Mouse (Mus musculus) cerebellum, postnatal 36 days (tissue): ENCODE results near the gene Hnrnpc.

ENCODE experiments used
- DNase-seq, 2 experiments: peaks; one replicate each; pipeline ENCODE4 v3.0.0; 2021 to 2022; ENCODE audit warnings: mixed read lengths in 2 of 2

Hnrnpc gene

DNA sequence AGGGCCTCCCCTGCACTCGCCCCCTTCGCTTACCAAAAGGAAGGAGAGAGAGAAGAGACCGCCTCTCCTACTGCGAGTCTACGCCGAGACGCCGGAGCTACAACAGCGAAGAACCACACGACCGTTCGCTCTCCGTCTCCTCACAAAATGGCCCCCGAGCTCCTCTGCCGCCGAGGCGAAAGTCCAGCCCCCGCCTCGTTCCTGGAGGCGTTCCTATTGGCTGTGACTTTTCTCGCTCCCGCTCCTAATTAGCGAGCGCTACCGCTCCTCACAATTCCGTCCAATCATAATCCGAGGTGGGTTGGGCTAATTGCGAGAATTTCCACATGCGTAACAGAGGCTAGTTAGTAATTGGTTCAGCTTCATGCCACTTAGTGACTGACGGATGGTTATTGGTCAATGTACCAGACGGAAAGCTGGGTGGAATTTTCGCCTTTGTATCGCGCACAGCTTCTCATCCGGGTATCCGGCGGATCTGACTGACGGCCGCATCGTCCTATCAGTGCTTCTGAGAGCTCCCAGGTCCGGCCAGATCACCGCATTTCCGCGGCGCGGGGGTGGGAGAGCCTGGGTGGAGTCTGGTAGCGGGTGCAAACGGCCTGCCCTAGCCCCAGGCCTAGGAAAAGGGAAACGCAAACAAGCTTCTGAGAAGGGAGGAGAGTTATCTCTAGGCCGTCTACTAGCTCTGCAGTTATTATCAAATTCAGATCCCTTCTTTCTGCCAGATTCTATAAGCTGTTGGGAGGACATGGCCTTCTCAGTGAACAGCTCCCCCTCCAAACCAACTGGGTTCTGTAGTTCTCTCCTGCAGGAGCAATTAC lies at the start of gene Hnrnpc:
Gene Hnrnpc, minus strand, starts transcription at position 173 of the 821 bp plus-strand sequence.
- peak; percentile 100 for DNase-seq

DNA sequence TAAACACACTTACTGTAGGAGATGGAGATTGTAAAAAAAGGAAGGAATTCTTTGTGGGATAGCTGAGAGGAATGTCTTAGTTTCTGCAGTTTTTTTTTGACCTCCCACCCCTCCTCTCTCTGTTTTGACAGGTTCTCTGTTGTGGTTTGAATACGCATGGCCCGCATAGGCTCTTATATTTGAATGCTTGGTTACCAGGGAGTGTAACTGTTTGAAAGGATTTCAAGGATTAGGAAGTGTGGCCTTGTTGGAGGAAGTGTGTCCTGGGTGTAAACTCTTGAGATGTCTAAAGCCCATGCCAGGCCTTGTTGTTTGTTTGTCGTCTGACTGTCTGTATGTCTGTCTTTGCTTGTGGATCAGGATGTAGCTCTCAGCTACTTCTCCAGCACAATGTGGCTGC lies 48.8 kb upstream of the Hnrnpc start:
- no peak for DNase-seq

DNA sequence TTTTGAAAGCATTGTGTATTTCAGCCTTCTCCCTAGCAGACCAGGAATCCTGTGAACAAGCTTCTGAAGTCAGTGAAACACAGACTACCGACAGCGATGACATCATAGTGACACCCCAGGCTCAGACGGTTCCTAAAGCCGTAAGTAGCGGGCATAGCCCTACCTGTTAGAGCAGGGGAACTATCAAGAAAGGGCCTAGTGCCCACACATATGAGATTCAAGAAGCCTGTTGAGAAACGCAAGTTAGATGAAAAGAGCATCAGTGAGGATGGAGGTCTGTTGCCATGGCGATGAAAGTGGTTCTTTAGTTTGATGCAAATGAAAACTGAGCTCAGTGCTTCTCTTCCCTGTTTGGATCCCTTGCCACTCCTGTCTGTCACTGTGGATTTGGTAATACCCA lies 48.4 kb upstream of the Hnrnpc start:
- DNase-seq: no peak

DNA sequence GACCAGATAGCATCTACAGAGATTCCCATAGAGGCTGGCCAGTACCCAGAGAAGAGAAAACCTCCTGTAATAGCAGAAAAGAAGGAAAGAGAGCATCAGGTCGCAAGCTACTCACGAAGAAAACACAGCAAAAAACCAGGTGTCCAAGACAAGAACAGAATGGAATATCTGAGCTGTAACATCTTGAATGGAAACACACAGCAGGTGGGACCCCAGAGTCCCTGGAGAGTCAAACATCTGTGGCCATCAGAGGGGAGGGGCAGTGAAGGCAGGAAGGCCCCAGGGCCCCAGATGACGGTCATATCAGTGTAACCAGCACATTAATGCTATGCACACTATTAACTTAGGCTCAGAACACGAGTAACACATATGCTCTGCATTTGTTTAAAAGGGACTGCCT lies 46.1 kb upstream of the Hnrnpc start:
- DNase-seq: no peak

DNA sequence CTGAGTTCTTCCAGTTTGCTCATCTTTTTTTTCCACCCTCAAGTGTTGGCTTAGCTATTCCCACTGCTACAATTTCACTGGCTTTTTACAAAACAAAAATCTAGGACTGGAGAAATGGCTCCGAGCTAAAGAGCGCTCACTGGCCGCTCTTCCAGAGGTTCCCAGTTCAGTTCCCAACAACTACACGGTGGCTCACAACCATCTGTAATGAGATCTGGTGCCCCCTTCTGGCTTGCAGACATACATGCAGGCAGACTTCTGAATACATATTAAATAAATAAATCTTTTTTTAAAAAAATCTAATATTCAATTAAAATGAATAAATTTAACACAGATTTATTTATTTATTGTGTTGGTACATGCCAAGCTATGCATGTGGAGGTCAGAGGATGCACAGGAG lies 42.7 kb upstream of the Hnrnpc start:
- DNase-seq: no peak

DNA sequence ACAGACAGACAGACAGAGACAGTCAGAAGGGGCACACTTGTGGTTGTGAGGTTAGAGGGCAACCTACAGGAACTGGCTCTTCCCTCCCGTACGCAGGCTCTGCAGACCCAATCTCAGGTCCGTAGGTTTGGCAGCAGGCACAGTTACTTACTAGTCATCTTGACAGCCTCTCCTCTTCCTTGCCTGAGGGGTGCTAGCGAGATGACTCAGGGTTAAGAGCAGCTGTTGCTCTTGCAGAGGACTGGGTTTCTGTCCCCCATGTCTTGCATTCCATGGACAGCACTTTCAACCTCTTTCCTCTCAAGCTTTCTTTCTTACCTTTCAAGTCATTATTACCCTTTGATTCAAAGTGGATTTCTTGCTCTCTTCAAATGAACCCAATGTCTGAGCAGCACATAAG lies 40.3 kb upstream of the Hnrnpc start:
- DNase-seq: no peak

DNA sequence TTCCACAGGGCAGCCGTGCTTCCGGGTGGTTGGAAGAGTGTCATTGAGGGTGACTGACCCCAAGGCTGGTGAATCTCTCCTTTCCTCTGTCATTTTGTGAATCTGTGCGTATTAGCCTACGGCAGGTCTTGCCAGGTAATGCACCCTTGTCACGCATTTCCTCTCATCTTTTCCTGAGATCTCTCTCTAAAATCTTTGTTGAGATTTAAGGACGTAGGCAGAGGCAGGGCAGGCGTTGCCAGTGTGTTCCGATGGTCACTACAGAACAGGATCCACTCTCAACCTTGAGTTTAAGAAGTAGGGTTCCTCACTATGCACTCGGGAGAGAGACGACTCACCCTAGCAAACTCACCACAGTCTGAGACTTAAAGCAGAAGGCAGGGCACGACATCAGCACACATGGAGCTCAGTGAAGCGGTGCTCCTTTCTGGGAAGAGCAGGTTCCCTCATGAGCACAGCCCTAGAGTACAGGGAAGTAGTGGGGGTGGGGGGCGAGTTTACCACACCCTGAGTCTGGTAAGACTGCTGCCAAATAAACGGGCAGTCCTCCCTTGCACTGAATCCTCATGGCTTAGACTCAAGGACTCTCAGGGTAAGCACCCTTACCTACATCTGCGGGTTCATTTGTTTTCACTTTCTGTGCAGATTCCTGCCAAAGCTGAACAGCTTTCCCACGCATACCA lies 37.8 kb upstream of the Hnrnpc start:
- no peak for DNase-seq

DNA sequence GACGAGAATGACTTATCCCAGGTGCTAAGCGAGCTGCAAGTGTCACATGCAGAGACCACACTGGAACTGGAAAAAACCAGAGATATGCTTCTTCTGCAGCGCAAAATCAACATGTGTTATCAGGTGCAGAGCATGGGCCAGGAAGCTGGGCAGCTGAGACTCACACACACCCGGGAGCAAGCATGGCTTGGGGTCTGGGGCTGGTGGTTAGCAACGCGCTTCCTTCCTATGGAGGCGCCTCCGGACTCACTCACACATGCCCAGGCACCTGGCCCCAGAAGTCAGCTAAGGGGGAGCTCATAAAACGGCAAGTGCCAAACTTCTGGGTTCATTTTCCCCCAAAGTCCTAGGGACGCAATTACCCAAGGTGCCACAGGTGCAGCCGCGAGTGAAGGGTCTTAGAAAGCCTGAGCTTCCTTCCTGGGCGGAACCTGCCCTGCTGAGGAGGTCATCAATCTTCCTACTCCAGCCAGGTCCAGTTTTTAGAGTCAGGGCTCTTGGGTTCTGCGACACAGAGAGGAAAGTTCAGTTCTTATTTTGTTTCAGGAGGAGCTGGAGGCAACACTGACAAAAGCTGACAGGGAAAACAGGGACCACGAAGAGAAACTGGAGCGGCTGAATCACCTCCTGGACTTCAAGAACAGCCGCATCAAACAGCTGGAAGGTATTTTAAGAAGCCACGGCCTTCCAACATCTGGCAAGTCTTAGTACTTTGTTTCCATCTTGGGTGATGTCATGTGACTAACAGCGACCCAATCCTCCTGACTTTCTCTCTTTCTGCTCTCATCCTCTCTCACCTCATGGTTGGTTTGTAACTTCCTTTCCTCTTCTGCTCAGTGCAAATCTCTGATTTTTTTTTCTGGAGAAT lies 37.0 kb upstream of the Hnrnpc start:
- DNase-seq: no peak

DNA sequence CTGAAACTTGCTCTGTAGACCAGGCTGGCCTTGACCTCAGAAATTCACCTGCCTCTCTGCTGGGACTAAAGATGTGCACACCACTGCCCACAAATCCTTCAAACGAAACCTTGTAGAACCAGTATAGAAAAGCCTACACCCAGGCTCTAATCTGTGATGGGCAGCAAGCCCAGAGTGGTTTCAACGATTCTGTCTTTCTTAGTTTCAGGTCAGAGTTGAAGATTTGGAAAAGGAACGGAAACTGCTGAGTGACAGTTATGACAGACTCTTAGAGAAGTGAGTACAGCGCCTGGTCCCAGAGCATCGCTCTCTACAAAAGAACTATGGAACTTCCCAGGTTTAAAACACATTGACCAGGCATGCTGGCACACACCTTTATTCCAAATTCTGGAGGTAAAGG lies 29.8 kb upstream of the Hnrnpc start:
- no peak for DNase-seq

DNA sequence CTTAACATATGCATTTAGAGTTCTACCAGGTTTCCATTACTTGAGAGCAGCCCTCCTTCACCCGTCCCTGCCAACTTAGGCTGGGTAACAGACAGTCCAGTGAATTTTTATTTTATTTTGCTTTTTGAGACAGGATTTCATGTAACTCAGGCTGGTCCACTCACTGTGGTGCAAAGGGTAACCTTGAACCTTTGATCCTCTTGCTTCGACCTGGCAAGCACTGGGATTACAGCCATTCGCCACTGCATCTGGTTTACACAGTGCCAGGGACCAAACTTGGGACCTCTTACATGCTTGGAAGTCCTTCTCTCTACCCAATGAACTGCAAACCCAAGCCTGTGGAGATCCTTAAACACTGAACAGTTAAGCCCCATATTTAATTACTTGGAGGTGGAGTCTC lies 20.8 kb upstream of the Hnrnpc start:
- no peak for DNase-seq

DNA sequence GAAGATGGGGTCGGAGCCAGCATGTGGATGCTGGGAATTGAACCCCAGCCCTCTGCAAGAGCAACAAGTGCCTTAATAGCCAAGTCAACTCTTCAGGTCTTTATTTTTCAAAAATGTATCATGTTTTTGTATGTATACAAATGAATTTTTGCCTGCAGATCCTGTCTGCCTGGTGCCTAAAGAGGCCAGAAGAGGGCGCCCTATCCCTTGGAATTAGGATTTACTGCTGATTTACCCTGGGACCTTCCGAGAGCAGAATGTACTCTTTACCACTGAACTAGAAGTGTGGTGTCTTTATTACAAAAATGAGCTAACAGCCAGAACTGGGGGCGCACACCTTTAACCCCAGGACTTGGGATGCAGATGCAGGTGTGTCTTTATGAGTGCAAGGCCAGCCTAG lies 20.1 kb upstream of the Hnrnpc start:
- peak; percentile 70 to 80 for DNase-seq

DNA sequence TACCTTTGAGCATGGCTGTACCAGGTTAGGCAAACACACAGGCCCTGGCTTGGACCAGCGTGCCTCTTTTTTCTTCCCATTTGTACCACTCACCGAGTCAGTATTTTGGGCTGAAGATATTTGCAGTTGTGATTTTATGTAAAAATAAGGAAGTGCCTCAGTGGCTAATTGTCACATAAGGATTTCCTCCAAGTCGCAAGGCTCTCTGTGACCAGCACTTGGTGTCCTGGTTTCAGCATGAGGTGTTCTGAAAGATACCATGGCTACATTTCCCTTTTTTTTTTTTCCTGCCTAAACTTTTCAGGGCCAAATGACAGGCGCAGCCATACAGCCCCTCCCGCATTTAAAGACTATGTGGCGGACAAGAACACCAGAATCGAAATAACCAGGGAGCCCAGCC lies 16.3 kb upstream of the Hnrnpc start:
- no peak for DNase-seq

DNA sequence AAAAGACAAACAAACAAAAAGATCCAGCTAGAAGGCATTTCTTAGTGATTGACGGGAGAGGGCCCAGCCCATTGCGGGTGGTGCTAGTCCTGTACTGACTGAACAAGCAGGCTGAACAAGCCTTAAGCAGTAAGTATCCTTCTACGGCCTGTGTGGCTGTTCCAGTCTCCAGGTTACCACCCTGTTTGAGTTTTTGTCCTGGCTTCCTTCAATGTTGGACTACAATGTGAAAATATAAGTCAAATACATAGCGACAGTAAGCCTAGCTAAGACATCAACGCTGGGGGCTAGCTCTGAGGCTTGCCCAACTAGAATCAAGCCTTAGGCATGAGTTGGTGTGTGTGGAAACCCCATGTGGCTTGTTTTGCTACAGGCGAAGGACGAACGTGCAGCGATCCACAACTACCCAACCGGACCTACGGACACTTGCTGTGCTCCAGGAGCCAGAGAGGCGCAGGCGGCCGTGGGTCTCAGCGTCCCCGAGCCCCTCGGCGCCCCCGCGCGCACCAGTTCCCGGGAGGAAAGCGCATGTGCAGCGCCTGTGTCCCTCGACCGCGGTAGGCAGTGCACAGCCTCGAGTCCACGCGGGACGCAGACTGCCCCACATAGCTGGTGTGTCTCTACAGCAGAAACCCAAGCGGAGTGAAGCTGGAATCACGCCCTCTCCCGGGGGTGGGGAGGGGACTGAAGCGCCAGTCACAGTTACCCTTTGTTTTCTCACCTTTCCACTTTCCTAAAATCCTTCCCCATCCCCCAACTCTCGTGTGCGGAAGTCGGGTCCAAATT lies 15.2 kb upstream of the Hnrnpc start:
- DNase-seq: peak; percentile 65 to 70

DNA sequence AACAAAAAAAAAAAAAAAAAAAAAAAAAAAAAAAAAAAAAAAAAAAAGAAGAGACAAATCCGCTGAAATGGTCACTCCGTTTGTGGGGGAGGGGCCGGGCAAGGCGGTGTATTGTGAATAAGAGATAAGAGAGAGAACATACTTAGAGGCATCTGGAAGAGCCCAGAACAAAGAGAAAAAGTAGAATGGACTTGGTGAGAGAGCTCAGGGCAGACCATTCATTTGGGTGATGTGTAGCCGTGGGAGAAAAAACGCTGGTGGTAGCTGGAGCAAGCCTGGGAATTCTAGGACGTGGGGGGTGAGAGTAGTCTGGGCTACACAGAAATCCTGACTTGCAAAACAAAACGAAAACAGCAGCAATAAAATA lies 14.6 kb upstream of the Hnrnpc start:
- DNase-seq: no peak

DNA sequence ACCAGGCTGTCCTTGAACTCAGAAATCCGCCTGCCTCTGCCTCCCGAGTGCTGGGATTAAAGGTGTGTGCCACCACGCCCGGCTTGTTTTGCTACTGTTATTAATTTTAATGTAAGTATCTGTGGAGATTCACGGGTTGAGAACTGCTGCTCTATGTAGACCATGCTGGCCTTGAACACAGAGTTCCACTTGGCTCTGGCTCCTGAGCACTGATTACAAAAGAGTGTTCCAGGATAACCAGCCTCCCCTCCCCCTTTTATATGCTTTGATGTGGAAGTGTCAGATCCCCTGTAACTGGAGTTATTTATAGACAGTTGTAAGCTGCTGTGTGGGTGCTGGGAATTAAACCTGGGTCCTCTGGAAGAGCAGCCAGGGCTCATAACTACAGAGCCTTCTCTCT lies 13.4 kb upstream of the Hnrnpc start:
- DNase-seq: no peak

DNA sequence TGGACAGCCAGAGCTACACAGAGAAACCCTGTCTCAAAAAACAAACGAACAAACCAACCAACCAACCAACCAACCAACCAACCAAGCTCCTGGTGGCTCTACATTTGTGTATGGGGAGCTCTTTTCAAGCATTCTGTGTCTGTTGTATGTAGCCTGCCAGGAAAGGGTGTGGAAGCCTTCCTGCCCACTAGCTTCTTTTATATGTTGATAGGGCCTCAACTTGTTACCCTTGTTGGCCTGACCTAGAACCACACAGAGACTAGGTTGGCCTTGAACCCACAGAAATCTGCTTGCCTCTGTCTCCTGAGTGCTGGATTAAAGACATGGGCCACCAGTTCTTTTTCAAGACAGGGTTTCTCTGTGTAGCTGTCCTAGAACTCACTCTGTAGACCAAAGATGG lies 10.3 kb upstream of the Hnrnpc start:
- no peak for DNase-seq

DNA sequence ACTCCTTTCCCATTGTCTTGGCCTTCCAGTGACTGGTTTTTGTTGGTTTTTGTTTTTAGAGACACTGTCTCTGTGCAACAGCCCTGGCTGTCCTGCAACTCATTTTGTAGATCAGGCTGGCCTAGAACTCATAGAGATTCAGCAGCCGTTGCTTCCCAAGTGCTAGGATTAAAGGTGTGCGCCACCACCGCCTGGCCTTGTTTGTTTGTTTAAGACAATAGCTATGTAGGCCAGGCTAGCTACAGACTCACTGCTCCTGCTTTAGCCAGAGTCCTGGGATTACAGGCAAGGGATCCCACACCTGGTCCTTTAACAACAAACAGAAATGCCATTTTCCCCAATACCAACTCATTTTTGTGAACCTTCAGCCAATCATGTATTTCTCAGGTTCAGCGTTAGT lies 6.5 kb upstream of the Hnrnpc start, which contains the start of gene Rpgrip1:
Gene Rpgrip1, plus strand, starts transcription at position 359 of the 400 bp plus-strand sequence.
- DNase-seq: no peak

DNA sequence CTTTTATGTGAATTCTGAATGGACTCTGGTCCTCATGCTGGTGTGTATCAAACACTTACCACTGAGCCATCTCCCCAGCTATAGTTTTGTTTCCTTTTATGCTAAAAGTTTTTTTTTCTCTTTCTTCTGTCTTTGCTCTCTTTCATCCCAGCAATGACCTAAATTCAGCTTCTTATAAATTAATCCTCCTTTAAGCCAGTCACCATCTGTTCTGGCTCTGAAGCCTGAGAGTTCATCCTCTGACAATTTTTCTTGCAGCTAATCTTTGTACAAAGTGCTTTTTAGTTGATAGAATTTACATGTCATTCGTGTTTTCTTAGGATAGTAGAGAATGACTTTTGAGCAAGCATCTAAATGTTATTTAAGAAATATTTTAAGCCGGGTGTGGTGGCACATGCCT lies 4.2 kb upstream of the Hnrnpc start:
- no peak for DNase-seq

DNA sequence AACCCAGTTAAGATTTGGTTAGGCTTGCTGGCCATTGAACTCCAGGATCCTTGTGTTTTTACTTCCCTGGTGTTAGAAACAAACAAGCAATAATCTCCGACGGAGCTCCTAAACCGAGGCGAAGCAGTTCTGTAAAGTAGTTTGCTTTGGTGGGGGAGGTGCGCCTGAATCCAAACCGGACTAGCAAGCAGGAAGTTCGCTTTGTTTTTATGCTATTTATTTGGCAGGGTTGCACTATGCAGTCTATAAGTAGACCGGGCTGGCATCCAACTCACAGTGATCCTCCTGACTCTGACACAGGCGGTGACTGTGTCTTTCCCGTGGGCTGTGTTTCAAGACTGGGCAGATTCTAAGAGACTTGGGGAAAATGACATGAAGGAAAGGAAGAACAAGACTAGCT lies 2.9 kb upstream of the Hnrnpc start:
- DNase-seq: peak; percentile 66 to 77

DNA sequence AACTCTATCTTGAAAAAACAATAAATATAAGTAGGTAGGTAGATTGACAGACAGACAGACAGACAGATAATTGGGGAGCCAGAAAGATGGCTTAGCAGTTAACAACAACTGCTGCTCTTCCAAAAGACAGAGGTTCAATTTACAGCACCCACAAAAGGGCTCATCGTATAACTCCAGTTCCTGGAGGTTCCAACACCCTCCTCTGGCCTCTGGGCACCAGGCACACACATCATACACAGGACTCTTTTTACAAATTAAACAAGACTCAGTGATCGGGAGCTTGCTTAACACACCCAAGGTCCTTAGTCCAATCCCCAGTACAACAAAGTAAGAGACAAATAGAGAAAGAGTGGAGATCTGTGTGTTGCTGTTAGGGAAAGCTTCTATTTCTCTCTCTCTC lies 1.5 kb upstream of the Hnrnpc start:
- no peak for DNase-seq

DNA sequence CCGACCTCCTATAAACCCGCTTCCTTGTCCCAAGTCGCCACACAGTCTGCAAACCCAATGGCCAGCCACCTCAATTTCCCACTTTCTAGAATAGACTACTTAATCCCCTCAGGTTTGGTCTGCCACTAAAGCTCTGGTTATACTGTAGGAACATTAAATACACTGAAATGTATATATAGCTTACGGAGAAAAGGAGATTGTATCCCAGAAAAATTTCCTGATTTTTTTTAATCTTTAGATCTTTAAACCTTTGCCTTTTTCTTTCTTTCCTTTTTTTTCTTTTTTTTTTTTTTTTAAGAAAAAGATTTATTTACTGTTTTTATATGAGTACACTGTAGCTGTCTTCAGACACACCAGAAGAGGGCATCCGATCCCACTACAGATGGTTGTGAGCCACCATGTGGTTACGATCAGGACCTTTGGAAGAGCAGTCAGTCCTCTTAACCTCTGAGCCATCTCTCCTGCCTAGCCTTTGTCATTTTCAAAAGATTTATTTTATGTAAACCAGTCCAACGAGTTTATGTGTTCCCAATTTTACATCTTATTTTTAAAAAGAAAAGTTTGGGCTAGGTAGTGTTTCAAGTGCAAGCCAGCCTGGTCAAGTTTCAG lies 953 bp upstream of the Hnrnpc start:
- DNase-seq: no peak

DNA sequence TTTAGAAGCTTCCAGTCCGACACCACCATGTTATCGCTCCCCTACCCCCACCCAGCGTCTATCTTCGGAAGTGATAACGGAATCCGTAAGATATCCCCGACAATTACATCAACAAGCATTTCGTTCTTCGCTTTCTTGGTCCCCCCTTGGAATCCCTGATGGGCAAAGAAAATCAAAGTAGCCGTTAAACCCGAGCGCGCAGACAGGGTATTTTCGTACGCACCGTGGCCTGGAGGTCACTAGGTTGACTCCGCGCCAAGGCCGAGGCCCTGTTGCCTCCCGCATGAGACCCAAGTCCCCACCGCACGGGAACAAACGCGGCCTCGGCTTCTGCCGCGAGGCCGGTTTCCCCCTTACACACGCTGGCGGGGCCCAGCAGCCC lies 363 bp downstream of the Hnrnpc start:
- DNase-seq: no peak
